Mouse (Mus musculus) forebrain, embryonic 13.5 days (tissue): ENCODE measurements around the gene Phf14. TPM values are rescaled to one million over a fixed set of nuclear protein-coding genes. Genes with fewer than 3 reads are reported as not detected.
A peak's percentile ranks its signal among the peaks of the same experiment; 100 is the strongest.
"Not testable (repeated sequence)": the region's sequence is repeated elsewhere in the genome, so short reads cannot be mapped to it uniquely, and the experiment has no call there.

Source experiments
- ATAC-seq: fragments of 200-750 bp; cut with Nextera tagmentation; 2 replicates; pipeline ENCODE4 v1.8.0; 2017
- H3K27ac ChIP-seq: fragments of 300-500 bp; sonication (generic); 2 replicates; pipeline ENCODE4 v1.5.1; 2015; ENCODE audit warnings: inconsistent platforms, mild to moderate bottlenecking, moderate library complexity
- H3K27me3 ChIP-seq: fragments of 300-500 bp; sonication (generic); 2 replicates; pipeline ENCODE4 v1.6.1; 2015; ENCODE audit warnings: mild to moderate bottlenecking, inconsistent platforms
- H3K36me3 ChIP-seq: fragments of 300-500 bp; sonication (generic); 2 replicates; pipeline ENCODE4 v1.6.1; 2015; ENCODE audit warnings: mild to moderate bottlenecking, inconsistent platforms; ENCODE audit not compliant: poor library complexity, severe bottlenecking
- H3K4me1 ChIP-seq: fragments of 300-500 bp; sonication (generic); 2 replicates; pipeline ENCODE4 v1.6.1; 2015; ENCODE audit warnings: inconsistent platforms
- H3K4me2 ChIP-seq: fragments of 300-500 bp; sonication (generic); 2 replicates; pipeline ENCODE4 v1.6.1; 2015; ENCODE audit warnings: inconsistent platforms, mild to moderate bottlenecking, moderate library complexity
- H3K4me3 ChIP-seq: fragments of 300-500 bp; sonication (generic); 2 replicates; pipeline ENCODE4 v1.5.1; 2015; ENCODE audit warnings: mild to moderate bottlenecking, inconsistent platforms
- H3K9ac ChIP-seq: fragments of 300-500 bp; sonication (generic); 2 replicates; pipeline ENCODE4 v1.6.1; 2015; ENCODE audit warnings: mild to moderate bottlenecking, inconsistent platforms
- H3K9me3 ChIP-seq: fragments of 300-500 bp; sonication (generic); replicated peaks from 2 replicates; pipeline ENCODE4 v1.6.1; 2016; ENCODE audit warnings: inconsistent platforms
- WGBS: fragments of 180-500 bp; shearing (Covaris S2); methylation state at CpG from one replicate; pipeline ENCODE4 v1.1.7; 2015; 5-methylcytosine and 5-hydroxymethylcytosine counted together
- polyA plus RNA-seq: library from polyadenylated mRNA; unstranded; fragments of >200 nt; fragmentation: Nextera tagmentation; extraction: Ambion mirVana; gene quantifications from 2 replicates; pipeline ENCODE4 v1.2.1, GENCODE M21; 2015

Phf14 gene
- polyA plus RNA-seq, 1 experiment from 2014 or later: 109 TPM

- H3K4me3 ChIP-seq: no peak overlapping the region
- no peak for ATAC-seq
- no peaks in the 10 kb centered on the region for H3K36me3 ChIP-seq
- no peak overlapping the region for H3K9ac ChIP-seq
- H3K27me3 ChIP-seq: no peaks in the 10 kb centered on the region
- H3K4me2 ChIP-seq: no peak overlapping the region
- 69% methylated on average over 4 of the region's 4 CpGs for WGBS
- H3K27ac ChIP-seq: no peak overlapping the region
- H3K9me3 ChIP-seq: no peaks in the 10 kb centered on the region
- H3K4me1 ChIP-seq: no peaks in the 10 kb centered on the region
Measured at GRCm38 (mm10) chr6:12105144-12105543, 197.5 kb downstream of the Phf14 start.

- Histone ChIP-seq H3K4me3 (no peak overlapping the region), H3K27me3 (no peaks in the 10 kb centered on the region), H3K36me3 (no peaks in the 10 kb centered on the region), H3K4me1 (no peaks in the 10 kb centered on the region), H3K27ac (no peak overlapping the region), H3K9ac (no peak overlapping the region), H3K4me2 (no peak overlapping the region), H3K9me3 (no peaks in the 10 kb centered on the region)
- no peak for ATAC-seq
- WGBS: 73% methylated on average over 10 of the region's 10 CpGs
Measured at GRCm38 (mm10) chr6:12107326-12107725, 199.7 kb downstream of the Phf14 start.

- Histone ChIP-seq H3K4me3 (no peak overlapping the region), H3K9ac (no peak overlapping the region), H3K27me3 (no peaks in the 10 kb centered on the region), H3K36me3 (no peaks in the 10 kb centered on the region), H3K4me2 (no peak overlapping the region), H3K4me1 (no peaks in the 10 kb centered on the region), H3K9me3 (no peaks in the 10 kb centered on the region), H3K27ac (no peak overlapping the region)
- 22% methylated on average over 8 of the region's 8 CpGs for WGBS
- ATAC-seq: no peak
Measured at GRCm38 (mm10) chr6:12107786-12108185, 200.2 kb downstream of the Phf14 start.

- H3K9me3 ChIP-seq: no peaks in the 10 kb centered on the region
- H3K4me2 ChIP-seq: peak overlapping the region; percentile 37; the same call in 1 of the 2 replicates
- H3K27me3 ChIP-seq: no peaks in the 10 kb centered on the region
- H3K27ac ChIP-seq: peak overlapping the region; percentile 67
- 35% methylated on average over 11 of the region's 11 CpGs for WGBS
- no peak overlapping the region for H3K9ac ChIP-seq
- peak; percentile 41 for ATAC-seq
- H3K4me3 ChIP-seq: no peak overlapping the region
- H3K36me3 ChIP-seq: no peaks in the 10 kb centered on the region
- H3K4me1 ChIP-seq: peaks cover 17% of the 10 kb centered on the region
Measured at GRCm38 (mm10) chr6:12116926-12117818, 209.6 kb downstream of the Phf14 start.

GRCm38 (mm10) chr6:12117819-12118570 lies 210.4 kb downstream of the Phf14 start:
- Histone ChIP-seq H3K9ac (peak overlapping the region; percentile 14; the same call in 1 of the 2 replicates), H3K4me2 (peak overlapping the region; percentile 37), H3K27me3 (no peaks in the 10 kb centered on the region), H3K9me3 (no peaks in the 10 kb centered on the region), H3K36me3 (no peaks in the 10 kb centered on the region), H3K27ac (peak overlapping the region; percentile 67), H3K4me1 (peaks cover 17% of the 10 kb centered on the region), H3K4me3 (no peak overlapping the region)
- 24% methylated on average over 9 of the region's 9 CpGs for WGBS
- peak; percentile 86 for ATAC-seq

- H3K4me1 ChIP-seq: peaks cover 10% of the 10 kb centered on the region
- H3K27ac ChIP-seq: no peak overlapping the region
- no peak overlapping the region for H3K9ac ChIP-seq
- H3K9me3 ChIP-seq: no peaks in the 10 kb centered on the region
- no peak for ATAC-seq
- H3K27me3 ChIP-seq: no peaks in the 10 kb centered on the region
- H3K4me2 ChIP-seq: no peak overlapping the region
- H3K36me3 ChIP-seq: no peaks in the 10 kb centered on the region
- no peak overlapping the region for H3K4me3 ChIP-seq
Measured at GRCm38 (mm10) chr6:12122759-12123158, 215.2 kb downstream of the Phf14 start.

- Histone ChIP-seq H3K36me3 (no peaks in the 10 kb centered on the region), H3K27me3 (no peaks in the 10 kb centered on the region), H3K4me1 (0 out of 2 replicates have a peak, but pooled peaks cover 2% of the 10 kb centered on the region), H3K4me3 (no peak overlapping the region), H3K4me2 (no peak overlapping the region), H3K27ac (no peak overlapping the region), H3K9me3 (no peaks in the 10 kb centered on the region), H3K9ac (no peak overlapping the region)
- ATAC-seq: peak; percentile 87
- WGBS: 32% methylated on average over 17 of the region's 17 CpGs
Measured at GRCm38 (mm10) chr6:12125031-12125803, 217.6 kb downstream of the Phf14 start.

- not testable (repeated sequence) for H3K9ac ChIP-seq
Measured at GRCm38 (mm10) chr6:12126601-12127000, 219.0 kb downstream of the Phf14 start.

GRCm38 (mm10) chr6:12127287-12127686 lies 219.7 kb downstream of the Phf14 start:
- Histone ChIP-seq H3K4me3 (no peak overlapping the region), H3K9me3 (no peaks in the 10 kb centered on the region), H3K27ac (no peak overlapping the region), H3K9ac (no peak overlapping the region), H3K27me3 (no peaks in the 10 kb centered on the region), H3K36me3 (no peaks in the 10 kb centered on the region), H3K4me1 (0 out of 2 replicates have a peak, but pooled peaks cover 2% of the 10 kb centered on the region), H3K4me2 (no peak overlapping the region)
- WGBS: 88% methylated on average over 4 of the region's 4 CpGs
- ATAC-seq: no peak

More at GRCm38 (mm10) chr6:12126601-12127000, 219.0 kb downstream of the Phf14 start:
- not testable (repeated sequence) for H3K9me3 ChIP-seq, H3K4me1 ChIP-seq, H3K4me2 ChIP-seq, H3K27ac ChIP-seq, H3K4me3 ChIP-seq, ATAC-seq, H3K36me3 ChIP-seq, H3K27me3 ChIP-seq
- WGBS: 90% methylated on average over 7 of the region's 7 CpGs
